Mouse (Mus musculus): ENCODE measurements at regions not wholly inside any gene's neighbourhood (a gene's known extent, or its start where the extent isn't known, plus 50 kb on each side); places are given as distances from the start of the nearest gene placed in this dataset.

GRCm38 (mm10) chr4:106005936-106006335 lies 216.3 kb downstream of the Gm12728 start:
- 86% methylated on average over 5 of the region's 5 CpGs for WGBS
- Histone ChIP-seq H3K27ac (replicated peaks) (no peak overlapping the region), H3K4me2 (replicated peaks) (no peak overlapping the region), H3K27me3 (no peaks in the 10 kb centered on the region), H3K9ac (no peak overlapping the region), H3K9me3 (replicated peaks) (no peaks in the 10 kb centered on the region), H3K4me3 (replicated peaks) (no peak overlapping the region), H3K4me1 (0 out of 2 replicates have a peak, but pooled peaks cover 6% of the 10 kb centered on the region), H3K36me3 (no peaks in the 10 kb centered on the region)
- no peak for ATAC-seq (ENCODE audit: insufficient number of reproducible peaks, low FRiP score, low TSS enrichment, low read depth)

GRCm38 (mm10) chr4:106007334-106008190 lies 217.9 kb downstream of the Gm12728 start:
- 69% methylated on average over 8 of the region's 8 CpGs for WGBS
- ATAC-seq (ENCODE audit: insufficient number of reproducible peaks, low FRiP score, low TSS enrichment, low read depth), result no peak
- H3K9ac ChIP-seq, result no peak overlapping the region

GRCm38 (mm10) chr4:106017065-106017646 lies 227.5 kb downstream of the Gm12728 start:
- Histone ChIP-seq H3K27me3 (no peaks in the 10 kb centered on the region), H3K4me3 (replicated peaks) (no peak overlapping the region), H3K27ac (replicated peaks) (no peak overlapping the region), H3K4me1 (0 out of 2 replicates have a peak, but pooled peaks cover 6% of the 10 kb centered on the region), H3K9me3 (replicated peaks) (no peaks in the 10 kb centered on the region), H3K9ac (no peak overlapping the region), H3K36me3 (no peaks in the 10 kb centered on the region), H3K4me2 (replicated peaks) (no peak overlapping the region)
- ATAC-seq (ENCODE audit: insufficient number of reproducible peaks, low FRiP score, low TSS enrichment, low read depth), result no peak
- 80% methylated on average over 6 of the region's 6 CpGs for WGBS

More at GRCm38 (mm10) chr4:106007334-106008190, 217.9 kb downstream of the Gm12728 start:
- H3K9me3 ChIP-seq (replicated peaks), result no peaks in the 10 kb centered on the region
- no peaks in the 10 kb centered on the region for H3K27me3 ChIP-seq
- H3K36me3 ChIP-seq, result no peaks in the 10 kb centered on the region
- 0 out of 2 replicates have a peak, but pooled peaks cover 6% of the 10 kb centered on the region for H3K4me1 ChIP-seq
- no peak overlapping the region for H3K4me3 ChIP-seq (replicated peaks)
- H3K27ac ChIP-seq (replicated peaks), result no peak overlapping the region
- no peak overlapping the region for H3K4me2 ChIP-seq (replicated peaks)

GRCm38 (mm10) chr4:106018936-106019335 lies 229.3 kb downstream of the Gm12728 start:
- Histone ChIP-seq H3K4me3 (replicated peaks) (no peak overlapping the region), H3K27ac (replicated peaks) (no peak overlapping the region), H3K27me3 (no peaks in the 10 kb centered on the region), H3K4me1 (0 out of 2 replicates have a peak, but pooled peaks cover 6% of the 10 kb centered on the region), H3K36me3 (no peaks in the 10 kb centered on the region), H3K9ac (no peak overlapping the region), H3K4me2 (replicated peaks) (no peak overlapping the region), H3K9me3 (replicated peaks) (no peaks in the 10 kb centered on the region)
- no peak for ATAC-seq (ENCODE audit: insufficient number of reproducible peaks, low FRiP score, low TSS enrichment, low read depth)
- 81% methylated on average over 4 of the region's 4 CpGs for WGBS

GRCm38 (mm10) chr4:106020338-106020737 lies 230.7 kb downstream of the Gm12728 start:
- Histone ChIP-seq H3K4me1 (peaks cover 8% of the 10 kb centered on the region; the same call in 1 of the 2 replicates), H3K9ac (no peak overlapping the region), H3K9me3 (replicated peaks) (no peaks in the 10 kb centered on the region), H3K27ac (replicated peaks) (no peak overlapping the region), H3K36me3 (no peaks in the 10 kb centered on the region), H3K27me3 (no peaks in the 10 kb centered on the region), H3K4me3 (replicated peaks) (no peak overlapping the region), H3K4me2 (replicated peaks) (no peak overlapping the region)
- no peak for ATAC-seq (ENCODE audit: insufficient number of reproducible peaks, low FRiP score, low TSS enrichment, low read depth)
- WGBS, result 41% methylated on average over 4 of the region's 4 CpGs

GRCm38 (mm10) chr4:106024591-106024990 lies 234.9 kb downstream of the Gm12728 start:
- Histone ChIP-seq H3K4me3 (replicated peaks) (no peak overlapping the region), H3K27ac (replicated peaks) (no peak overlapping the region), H3K9ac (no peak overlapping the region), H3K9me3 (replicated peaks) (no peaks in the 10 kb centered on the region), H3K4me2 (replicated peaks) (no peak overlapping the region), H3K36me3 (no peaks in the 10 kb centered on the region), H3K4me1 (peaks cover 19% of the 10 kb centered on the region), H3K27me3 (no peaks in the 10 kb centered on the region)
- 79% methylated on average over 1 of the region's 1 CpGs for WGBS
- no peak for ATAC-seq (ENCODE audit: insufficient number of reproducible peaks, low FRiP score, low TSS enrichment, low read depth)

GRCm38 (mm10) chr4:106025966-106026637 lies 236.4 kb downstream of the Gm12728 start:
- H3K4me2 ChIP-seq (replicated peaks), result 0 out of 2 replicates have a peak overlapping the region, but pooled peaks have one; percentile 27
- H3K27me3 ChIP-seq, result no peaks in the 10 kb centered on the region
- WGBS, result 31% methylated on average over 15 of the region's 15 CpGs
- H3K27ac ChIP-seq (replicated peaks), result peak overlapping the region; percentile 77
- peak; percentile 72 for ATAC-seq (ENCODE audit: insufficient number of reproducible peaks, low FRiP score, low TSS enrichment, low read depth)
- no peak overlapping the region for H3K9ac ChIP-seq
- H3K9me3 ChIP-seq (replicated peaks), result no peaks in the 10 kb centered on the region
- H3K4me1 ChIP-seq, result peaks cover 16% of the 10 kb centered on the region
- no peak overlapping the region for H3K4me3 ChIP-seq (replicated peaks)
- no peaks in the 10 kb centered on the region for H3K36me3 ChIP-seq

GRCm38 (mm10) chr4:106040376-106040775 lies 250.7 kb downstream of the Gm12728 start:
- H3K9me3 ChIP-seq (replicated peaks), result no peaks in the 10 kb centered on the region
- H3K27me3 ChIP-seq, result no peaks in the 10 kb centered on the region
- H3K4me1 ChIP-seq, result no peaks in the 10 kb centered on the region; the same call in 1 of the 2 replicates
- no peak for ATAC-seq (ENCODE audit: insufficient number of reproducible peaks, low FRiP score, low TSS enrichment, low read depth)
- 39% methylated on average over 7 of the region's 7 CpGs for WGBS
- no peak overlapping the region for H3K4me3 ChIP-seq (replicated peaks)
- no peak overlapping the region for H3K9ac ChIP-seq
- H3K4me2 ChIP-seq (replicated peaks), result no peak overlapping the region
- no peak overlapping the region for H3K27ac ChIP-seq (replicated peaks)
- no peaks in the 10 kb centered on the region for H3K36me3 ChIP-seq

- no peaks in the 10 kb centered on the region for H3K9me3 ChIP-seq (replicated peaks)
- ATAC-seq (ENCODE audit: insufficient number of reproducible peaks, low FRiP score, low TSS enrichment, low read depth), result no peak
- H3K36me3 ChIP-seq, result no peaks in the 10 kb centered on the region
- no peak overlapping the region for H3K4me2 ChIP-seq (replicated peaks)
- H3K9ac ChIP-seq, result no peak overlapping the region
- H3K27me3 ChIP-seq, result no peaks in the 10 kb centered on the region
- H3K4me1 ChIP-seq, result no peaks in the 10 kb centered on the region; the same call in 1 of the 2 replicates
- H3K27ac ChIP-seq (replicated peaks), result no peak overlapping the region
- 58% methylated on average over 3 of the region's 3 CpGs for WGBS
- H3K4me3 ChIP-seq (replicated peaks), result no peak overlapping the region
Measured at GRCm38 (mm10) chr4:106042456-106042855, 252.8 kb downstream of the Gm12728 start.

GRCm38 (mm10) chr4:106043661-106044060 lies 254.0 kb downstream of the Gm12728 start:
- ATAC-seq (ENCODE audit: insufficient number of reproducible peaks, low FRiP score, low TSS enrichment, low read depth), result no peak
- Histone ChIP-seq H3K4me3 (replicated peaks) (no peak overlapping the region), H3K27me3 (no peaks in the 10 kb centered on the region), H3K9ac (no peak overlapping the region), H3K4me2 (replicated peaks) (no peak overlapping the region), H3K4me1 (no peaks in the 10 kb centered on the region; the same call in none of the 2 replicates), H3K27ac (replicated peaks) (no peak overlapping the region; the same call in 1 of the 2 replicates), H3K36me3 (no peaks in the 10 kb centered on the region), H3K9me3 (replicated peaks) (no peaks in the 10 kb centered on the region)
- WGBS, result 70% methylated on average over 9 of the region's 9 CpGs

GRCm38 (mm10) chr4:106048053-106048452 lies 258.4 kb downstream of the Gm12728 start:
- H3K4me3 ChIP-seq (replicated peaks), result no peak overlapping the region
- no peak overlapping the region for H3K27ac ChIP-seq (replicated peaks)
- ATAC-seq (ENCODE audit: insufficient number of reproducible peaks, low FRiP score, low TSS enrichment, low read depth), result no peak
- no peak overlapping the region for H3K4me2 ChIP-seq (replicated peaks)
- H3K36me3 ChIP-seq, result no peaks in the 10 kb centered on the region
- H3K27me3 ChIP-seq, result no peaks in the 10 kb centered on the region
- peaks cover 11% of the 10 kb centered on the region for H3K4me1 ChIP-seq
- no peaks in the 10 kb centered on the region for H3K9me3 ChIP-seq (replicated peaks)
- no peak overlapping the region for H3K9ac ChIP-seq
- WGBS, result 72% methylated on average over 8 of the region's 8 CpGs
